Mouse (Mus musculus): ENCODE measurements around the gene Prn. TPM values are rescaled to one million over a fixed set of nuclear protein-coding genes. Genes with fewer than 3 reads are reported as not detected.
A peak's percentile ranks its signal among the peaks of the same experiment; 100 is the strongest.

The Prn gene
- polyA plus RNA-seq, 1 experiment from 2014 or later: not detected

DNA sequence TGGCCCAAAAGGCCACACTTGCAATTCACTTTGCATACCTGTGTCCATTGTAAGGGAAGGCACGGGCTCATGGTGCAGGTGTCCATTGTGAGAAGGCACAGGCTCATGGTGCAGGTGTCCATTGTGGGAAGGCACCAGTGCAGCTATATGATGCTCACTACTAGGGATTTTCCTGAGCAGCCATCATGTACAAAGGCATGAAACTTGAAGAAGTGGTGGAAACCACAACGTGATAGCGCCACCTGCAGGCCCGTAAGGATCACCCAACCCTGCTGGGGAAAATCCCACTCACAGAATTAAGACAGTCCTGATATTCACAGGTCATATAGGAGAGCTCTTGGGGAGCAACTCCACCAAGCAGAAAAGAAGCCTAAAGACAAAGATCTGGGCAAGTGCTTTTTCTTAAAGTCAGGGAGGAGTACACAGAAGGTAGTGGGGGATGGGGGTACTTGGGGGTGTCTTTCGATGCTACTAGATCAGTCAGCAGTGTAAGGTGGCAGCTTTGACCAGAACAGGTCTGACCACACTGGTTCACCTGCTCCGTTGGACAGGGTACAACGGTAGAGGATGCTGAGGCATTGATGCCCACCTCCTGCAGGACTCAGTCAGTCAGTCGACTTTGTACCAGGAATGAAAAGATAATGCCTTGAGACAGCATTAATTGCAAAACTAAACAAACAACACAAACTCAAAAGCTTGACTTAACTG is 29.8 kb downstream of the Prn start:
- ATAC-seq: peak; percentile 73
- WGBS: 45% methylated on average over 8 of the region's 8 CpGs

GRCm38 (mm10) chr2:131940506-131940905 is 30.7 kb downstream of the Prn start:
- H3K4me3 ChIP-seq (replicated peaks): no peak overlapping the region
- 83% methylated on average over 3 of the region's 3 CpGs for WGBS

More for the DNA sequence above, 29.8 kb downstream of the Prn start:
- Histone ChIP-seq H3K27me3 (no peaks in the 10 kb centered on the region), H3K4me1 (replicated peaks) (no peaks in the 10 kb centered on the region), H3K9me3 (no peaks in the 10 kb centered on the region), H3K27ac (no peak overlapping the region), H3K9ac (replicated peaks) (no peak overlapping the region), H3K4me2 (replicated peaks) (no peak overlapping the region), H3K36me3 (peaks cover 19% of the 10 kb centered on the region), H3K4me3 (replicated peaks) (no peak overlapping the region)

DNA sequence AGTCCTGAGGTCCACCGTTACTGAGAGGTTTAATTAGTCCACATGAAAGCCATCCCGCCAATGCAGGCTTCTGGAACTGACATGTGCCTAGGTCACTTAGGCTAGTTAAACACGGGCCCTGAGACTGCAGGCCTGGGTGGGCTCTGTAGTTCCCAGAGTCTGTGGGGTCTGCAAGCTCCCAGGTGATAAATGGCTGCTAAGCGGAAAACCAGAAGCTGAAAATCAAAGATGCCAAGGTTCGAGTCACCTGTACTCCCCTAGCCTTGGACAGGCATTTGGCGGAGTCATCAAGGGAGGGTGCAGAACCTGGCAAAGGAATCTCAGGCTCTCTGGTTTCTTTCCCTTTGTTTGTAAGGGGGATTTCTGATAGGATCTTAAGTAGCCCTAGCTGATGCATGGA is 31.7 kb downstream of the Prn start:
- Histone ChIP-seq H3K4me3 (replicated peaks) (no peak overlapping the region), H3K9me3 (no peaks in the 10 kb centered on the region), H3K4me1 (replicated peaks) (no peaks in the 10 kb centered on the region), H3K4me2 (replicated peaks) (no peak overlapping the region), H3K27ac (no peak overlapping the region), H3K27me3 (no peaks in the 10 kb centered on the region), H3K9ac (replicated peaks) (no peak overlapping the region), H3K36me3 (peaks cover 13% of the 10 kb centered on the region)
- 85% methylated on average over 6 of the region's 6 CpGs for WGBS
- ATAC-seq: no peak

More at GRCm38 (mm10) chr2:131940506-131940905, 30.7 kb downstream of the Prn start:
- H3K9ac ChIP-seq (replicated peaks): no peak overlapping the region
- no peak for ATAC-seq
- H3K4me1 ChIP-seq (replicated peaks): no peaks in the 10 kb centered on the region
- H3K9me3 ChIP-seq: no peaks in the 10 kb centered on the region
- H3K27me3 ChIP-seq: no peaks in the 10 kb centered on the region
- peaks cover 19% of the 10 kb centered on the region for H3K36me3 ChIP-seq
- H3K4me2 ChIP-seq (replicated peaks): no peak overlapping the region
- no peak overlapping the region for H3K27ac ChIP-seq

DNA sequence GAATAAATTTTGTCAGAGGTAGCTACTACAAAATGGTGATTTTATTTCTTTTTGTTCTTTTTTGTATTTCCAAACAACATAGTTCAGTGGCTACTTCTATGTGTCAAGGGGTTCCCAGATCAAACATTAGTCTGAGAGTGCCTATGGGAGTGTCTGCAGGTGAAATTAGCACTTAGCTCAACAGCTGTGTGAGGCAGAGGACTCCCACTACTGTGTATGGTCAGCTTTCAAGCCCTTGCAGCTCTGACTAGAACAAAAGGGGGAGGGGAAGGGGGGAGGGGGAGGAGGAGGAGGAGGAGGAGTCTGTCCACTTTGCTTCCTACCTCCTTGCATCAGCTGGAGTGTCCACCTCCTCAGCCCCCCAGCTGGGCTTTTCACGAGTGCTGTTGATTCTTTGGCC is 34.6 kb downstream of the Prn start:
- Histone ChIP-seq H3K9ac (replicated peaks) (no peak overlapping the region), H3K27me3 (no peaks in the 10 kb centered on the region), H3K27ac (no peak overlapping the region), H3K36me3 (no peaks in the 10 kb centered on the region), H3K4me3 (replicated peaks) (no peak overlapping the region), H3K9me3 (no peaks in the 10 kb centered on the region), H3K4me1 (replicated peaks) (no peaks in the 10 kb centered on the region), H3K4me2 (replicated peaks) (no peak overlapping the region)
- WGBS: 9% methylated on average over 1 of the region's 1 CpGs
- no peak for ATAC-seq

DNA sequence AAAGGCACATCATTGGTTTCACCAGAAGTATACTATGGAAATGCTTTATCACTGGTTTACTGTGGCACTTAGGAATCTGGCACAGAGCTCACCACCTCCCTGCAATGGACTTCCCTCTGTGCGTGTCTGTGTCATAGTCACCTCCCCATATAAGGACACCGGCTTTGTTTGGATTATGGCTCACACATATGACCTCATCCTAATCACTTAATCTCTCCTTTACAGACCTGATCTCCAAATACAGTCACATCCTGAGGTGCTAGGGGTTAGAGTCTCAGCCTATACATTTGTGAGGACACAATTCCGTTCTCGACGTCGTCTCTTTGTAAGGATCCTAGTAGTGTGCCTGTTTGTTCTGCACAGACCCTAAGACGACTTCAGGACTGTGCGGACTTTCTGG is 35.5 kb downstream of the Prn start:
- H3K9ac ChIP-seq (replicated peaks): no peak overlapping the region
- no peaks in the 10 kb centered on the region for H3K4me1 ChIP-seq (replicated peaks)
- H3K36me3 ChIP-seq: no peaks in the 10 kb centered on the region
- ATAC-seq: no peak
- H3K4me2 ChIP-seq (replicated peaks): no peak overlapping the region
- no peaks in the 10 kb centered on the region for H3K9me3 ChIP-seq
- H3K27me3 ChIP-seq: peaks cover under 1% of the 10 kb centered on the region; the same call in 1 of the 2 replicates
- no peak overlapping the region for H3K4me3 ChIP-seq (replicated peaks)
- no peak overlapping the region for H3K27ac ChIP-seq
- 80% methylated on average over 8 of the region's 8 CpGs for WGBS

GRCm38 (mm10) chr2:131945765-131946164 is 36.0 kb downstream of the Prn start:
- H3K4me2 ChIP-seq (replicated peaks): no peak overlapping the region
- H3K4me3 ChIP-seq (replicated peaks): no peak overlapping the region
- no peak overlapping the region for H3K27ac ChIP-seq
- no peak for ATAC-seq
- peaks cover 6% of the 10 kb centered on the region for H3K27me3 ChIP-seq
- H3K9me3 ChIP-seq: no peaks in the 10 kb centered on the region
- no peak overlapping the region for H3K9ac ChIP-seq (replicated peaks)
- 90% methylated on average over 6 of the region's 6 CpGs for WGBS
- no peaks in the 10 kb centered on the region for H3K36me3 ChIP-seq
- 0 out of 2 replicates have a peak, but pooled peaks cover 5% of the 10 kb centered on the region for H3K4me1 ChIP-seq (replicated peaks)

GRCm38 (mm10) chr2:131946351-131946750 is 36.6 kb downstream of the Prn start:
- no peak overlapping the region for H3K4me2 ChIP-seq (replicated peaks)

GRCm38 (mm10) chr2:131948156-131948555 is 38.4 kb downstream of the Prn start:
- Histone ChIP-seq H3K9me3 (no peaks in the 10 kb centered on the region), H3K4me3 (replicated peaks) (no peak overlapping the region), H3K4me2 (replicated peaks) (no peak overlapping the region), H3K27me3 (peaks cover 28% of the 10 kb centered on the region), H3K4me1 (replicated peaks) (peaks cover 12% of the 10 kb centered on the region), H3K9ac (replicated peaks) (no peak overlapping the region), H3K36me3 (no peaks in the 10 kb centered on the region), H3K27ac (no peak overlapping the region)
- 80% methylated on average over 3 of the region's 3 CpGs for WGBS
- no peak for ATAC-seq

More at GRCm38 (mm10) chr2:131946351-131946750, 36.6 kb downstream of the Prn start:
- ATAC-seq: no peak
- Histone ChIP-seq H3K27me3 (peaks cover 10% of the 10 kb centered on the region), H3K36me3 (no peaks in the 10 kb centered on the region), H3K9ac (replicated peaks) (no peak overlapping the region), H3K27ac (no peak overlapping the region), H3K4me3 (replicated peaks) (no peak overlapping the region), H3K9me3 (no peaks in the 10 kb centered on the region), H3K4me1 (replicated peaks) (0 out of 2 replicates have a peak, but pooled peaks cover 6% of the 10 kb centered on the region)
- 90% methylated on average over 16 of the region's 16 CpGs for WGBS

- no peak overlapping the region for H3K9ac ChIP-seq (replicated peaks)
- peaks cover 37% of the 10 kb centered on the region for H3K27me3 ChIP-seq
- no peak overlapping the region for H3K4me3 ChIP-seq (replicated peaks)
- H3K36me3 ChIP-seq: no peaks in the 10 kb centered on the region
- no peaks in the 10 kb centered on the region for H3K9me3 ChIP-seq
- H3K4me2 ChIP-seq (replicated peaks): no peak overlapping the region
- ATAC-seq: no peak
- H3K27ac ChIP-seq: no peak overlapping the region
- H3K4me1 ChIP-seq (replicated peaks): peaks cover 18% of the 10 kb centered on the region
- WGBS: 78% methylated on average over 11 of the region's 11 CpGs
Measured at GRCm38 (mm10) chr2:131948916-131949639, 39.3 kb downstream of the Prn start.

DNA sequence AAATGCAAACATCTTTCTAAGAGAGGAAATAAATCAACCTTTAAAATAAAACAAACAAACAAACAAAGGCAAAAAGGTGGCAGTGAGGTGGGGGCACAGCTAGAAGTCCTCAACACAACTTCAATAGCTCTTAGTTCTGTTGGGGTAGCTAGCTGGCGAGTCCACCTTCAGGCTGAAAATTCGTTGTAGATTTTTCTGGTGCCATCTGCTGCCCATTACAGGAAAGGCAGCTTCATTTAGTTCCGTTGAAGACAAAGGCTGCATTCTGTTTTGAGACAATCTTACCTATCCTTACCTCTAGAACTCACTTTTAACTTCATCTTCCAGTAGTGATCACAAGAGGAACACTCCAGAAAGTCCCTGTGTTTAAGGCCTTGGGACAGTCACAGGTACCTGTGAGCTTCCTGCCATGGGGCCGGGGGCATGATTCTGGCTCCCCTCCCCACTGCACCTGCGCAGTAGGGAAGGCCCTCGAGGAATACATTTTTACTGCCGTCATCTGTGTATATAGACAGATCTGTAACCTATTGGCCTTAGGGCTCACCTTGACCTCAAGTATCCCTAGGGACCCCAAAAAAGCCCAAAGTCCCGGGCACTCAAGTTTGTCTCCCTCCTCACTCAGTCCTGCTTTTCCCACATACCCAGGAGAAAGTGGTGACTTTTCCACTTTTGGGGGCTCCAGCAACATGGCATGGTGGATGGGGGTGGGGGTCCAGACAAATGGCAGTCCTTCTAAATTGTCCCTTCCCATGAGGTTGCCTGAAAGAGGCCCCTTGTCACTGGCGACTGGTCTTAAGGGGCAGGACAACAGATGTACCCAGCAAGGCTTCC is 40.2 kb downstream of the Prn start:
- no peak overlapping the region for H3K4me3 ChIP-seq (replicated peaks)
- H3K36me3 ChIP-seq: no peaks in the 10 kb centered on the region
- H3K27ac ChIP-seq: no peak overlapping the region
- H3K9ac ChIP-seq (replicated peaks): peak overlapping the region; percentile 21; the same call in 1 of the 2 replicates
- 56% methylated on average over 9 of the region's 9 CpGs for WGBS
- H3K4me1 ChIP-seq (replicated peaks): peaks cover 20% of the 10 kb centered on the region
- H3K27me3 ChIP-seq: peaks cover 45% of the 10 kb centered on the region
- peak; percentile 59; the same call in 1 of the 2 replicates for ATAC-seq
- H3K9me3 ChIP-seq: no peaks in the 10 kb centered on the region
- no peak overlapping the region for H3K4me2 ChIP-seq (replicated peaks)

DNA sequence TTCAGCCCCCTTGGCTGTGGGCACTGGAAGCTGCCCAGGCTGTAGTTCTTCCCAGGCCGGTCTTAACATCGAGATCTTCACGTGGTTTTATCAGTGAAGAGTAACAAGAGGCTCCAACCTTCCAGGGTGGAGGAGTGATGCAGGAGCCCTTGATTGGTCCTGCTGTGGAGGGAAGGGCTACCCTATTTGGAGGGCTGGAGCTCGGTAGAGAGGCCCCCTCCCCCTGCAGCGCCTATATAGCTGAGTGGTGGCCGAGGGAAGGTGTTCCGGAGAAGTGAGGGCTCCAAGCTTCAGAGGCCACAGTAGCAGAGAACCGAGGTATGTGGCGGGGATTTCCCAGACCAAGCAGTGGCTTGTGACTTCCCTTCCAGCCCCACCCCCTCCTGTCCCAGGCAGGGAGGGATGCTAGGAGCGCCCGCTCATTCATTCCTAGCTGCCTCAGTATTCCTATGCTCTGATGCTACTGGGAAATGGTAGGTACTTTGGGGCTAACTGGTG is 40.9 kb downstream of the Prn start, which contains the start of gene Prnd:
Gene Prnd (plus strand): TSS at position 264 of the 498 bp plus-strand sequence.
- Histone ChIP-seq H3K9me3 (no peaks in the 10 kb centered on the region), H3K27me3 (peaks cover 45% of the 10 kb centered on the region), H3K9ac (replicated peaks) (peak within 1 kb of the TSS; percentile 21; the same call in 1 of the 2 replicates), H3K4me1 (replicated peaks) (peaks cover 26% of the 10 kb centered on the region), H3K27ac (no peak within 1 kb of the TSS), H3K4me2 (replicated peaks) (no peak within 1 kb of the TSS), H3K36me3 (no peaks in the 10 kb centered on the region), H3K4me3 (replicated peaks) (no peak within 1 kb of the TSS)
- 25% methylated on average over 11 of the region's 11 CpGs for WGBS
- 0 out of 2 replicates have a peak, but pooled peaks have one; percentile 29 for ATAC-seq

All from midbrain, embryonic 13.5 days (tissue).